Mouse (Mus musculus) C2C12 (cell line): ENCODE measurements around the gene Gbp4.
"Not testable (repeated sequence)": the region's sequence is repeated elsewhere in the genome, so short reads cannot be mapped to it uniquely, and the experiment has no call there.

Source experiments
- CTCF ChIP-seq: IDR thresholded peaks from one replicate; pipeline ENCODE4 v1.5.1; 2011; ENCODE audit not compliant: control insufficient read depth, insufficient read depth, insufficient read length
- USF1 ChIP-seq: IDR thresholded peaks from one replicate; pipeline ENCODE4 v1.6.1; 2011; ENCODE audit warnings: low read depth, mild to moderate bottlenecking, control low read depth, moderate library complexity

GRCm38 (mm10) chr5:105139409-105140088 is at the start of gene Gbp4, which contains the start of the genes Gbp9 and Gbp8:
- TF ChIP-seq CTCF, USF1: not testable (repeated sequence)
